Mouse (Mus musculus) hindbrain, embryonic 11.5 days (tissue): ENCODE data around the gene Cldn9. TPM values are rescaled to one million over a fixed set of nuclear protein-coding genes. Genes with fewer than 3 reads are reported as not detected.

ENCODE experiments used
- ATAC-seq: fragments of 200-750 bp; cut with Nextera tagmentation; 2 replicates; pipeline ENCODE4 v1.8.0; 2017; ENCODE audit warnings: mild to moderate bottlenecking, moderate TSS enrichment, moderate library complexity; ENCODE audit not compliant: low FRiP score
- DNase-seq: peaks from one replicate; pipeline ENCODE4 v3.0.0-alpha.2; 2015; ENCODE audit warnings: low spot score
- H3K27ac ChIP-seq: fragments of 300-500 bp; sonication (generic); 2 replicates; pipeline ENCODE4 v1.5.1; 2014; ENCODE audit warnings: mild to moderate bottlenecking, low read depth, low read length
- H3K27me3 ChIP-seq: fragments of 300-500 bp; sonication (generic); 2 replicates; pipeline ENCODE4 v1.6.1; 2014; ENCODE audit warnings: mild to moderate bottlenecking, low read length, moderate library complexity, mixed read lengths; ENCODE audit not compliant: control insufficient read depth, insufficient read depth
- H3K36me3 ChIP-seq: fragments of 300-500 bp; sonication (generic); 2 replicates; pipeline ENCODE4 v1.6.1; 2014; ENCODE audit warnings: mild to moderate bottlenecking, low read length, moderate library complexity, mixed read lengths; ENCODE audit not compliant: control insufficient read depth, insufficient read depth
- H3K4me1 ChIP-seq: fragments of 300-500 bp; sonication (generic); replicated peaks from 2 replicates; pipeline ENCODE4 v1.6.1; 2014; ENCODE audit warnings: low read length, mixed read lengths; ENCODE audit not compliant: control insufficient read depth, insufficient read depth
- H3K4me2 ChIP-seq: fragments of 300-500 bp; sonication (generic); replicated peaks from 2 replicates; pipeline ENCODE4 v1.6.1; 2014; ENCODE audit warnings: mild to moderate bottlenecking, low read depth, low read length
- H3K4me3 ChIP-seq: fragments of 300-500 bp; sonication (generic); 2 replicates; pipeline ENCODE4 v1.5.1; 2014; ENCODE audit warnings: low read depth, low read length
- H3K9ac ChIP-seq: fragments of 300-500 bp; sonication (generic); 2 replicates; pipeline ENCODE4 v1.6.1; 2014; ENCODE audit warnings: low read depth, low read length
- H3K9me3 ChIP-seq: fragments of 300-500 bp; sonication (generic); 2 replicates; pipeline ENCODE4 v1.6.1; 2016; ENCODE audit warnings: low read length; ENCODE audit not compliant: control insufficient read depth
- WGBS: fragments of 180-500 bp; shearing (Covaris S2); extraction: QIAGEN DNeasy Blood & Tissue Kit; methylation state at CpG from one replicate; pipeline ENCODE4 v1.1.7; 2014; 5-methylcytosine and 5-hydroxymethylcytosine counted together
- polyA plus RNA-seq: library from polyadenylated mRNA; unstranded; fragments of >200 nt; fragmentation: Nextera tagmentation; extraction: Ambion mirVana; gene quantifications from 2 replicates; pipeline ENCODE4 v1.2.1, GENCODE M21; 2014

Gene Cldn9
- polyA plus RNA-seq, 1 experiment from 2014 or later, result 4.1 TPM

- no peaks in the 10 kb centered on the region for H3K36me3 ChIP-seq
- peak overlapping the region; percentile 40; the same call in 1 of the 2 replicates for H3K9ac ChIP-seq
- WGBS, result under 1% methylated on average over 34 of the region's 37 CpGs
- peaks cover 11% of the 10 kb centered on the region for H3K4me1 ChIP-seq
- H3K4me2 ChIP-seq, result peak overlapping the region; percentile 92
- ATAC-seq, result no peak
- DNase-seq, result peak; percentile 57
- no peak overlapping the region for H3K27ac ChIP-seq
- H3K27me3 ChIP-seq, result peaks cover 57% of the 10 kb centered on the region
- H3K9me3 ChIP-seq, result no peaks in the 10 kb centered on the region
- H3K4me3 ChIP-seq, result peak overlapping the region; percentile 45
Observed at GRCm38 (mm10) chr17:23676473-23677031, 7.3 kb downstream of the Cldn9 start.

- peaks cover 49% of the 10 kb centered on the region for H3K27me3 ChIP-seq
- WGBS, result 12% methylated on average over 15 of the region's 15 CpGs
- peak overlapping the region; percentile 8; the same call in 1 of the 2 replicates for H3K4me2 ChIP-seq
- H3K27ac ChIP-seq, result no peak overlapping the region
- H3K4me1 ChIP-seq, result peaks cover 11% of the 10 kb centered on the region
- ATAC-seq (no peak), DNase-seq (no peak)
- H3K9ac ChIP-seq, result no peak overlapping the region
- H3K36me3 ChIP-seq, result no peaks in the 10 kb centered on the region
- peak overlapping the region; percentile 45 for H3K4me3 ChIP-seq
- no peaks in the 10 kb centered on the region for H3K9me3 ChIP-seq
Observed at GRCm38 (mm10) chr17:23675564-23676281, 8.1 kb downstream of the Cldn9 start.

- Histone ChIP-seq H3K9me3 (no peaks in the 10 kb centered on the region), H3K27me3 (peaks cover 43% of the 10 kb centered on the region), H3K36me3 (no peaks in the 10 kb centered on the region), H3K27ac (no peak overlapping the region), H3K4me2 (no peak overlapping the region), H3K9ac (no peak overlapping the region), H3K4me3 (no peak overlapping the region), H3K4me1 (peaks cover 11% of the 10 kb centered on the region)
- DNase-seq, result no peak
- no peak for ATAC-seq
- WGBS, result 44% methylated on average over 5 of the region's 5 CpGs
Observed at GRCm38 (mm10) chr17:23675127-23675526, 8.7 kb downstream of the Cldn9 start.

GRCm38 (mm10) chr17:23674271-23674952 lies 9.4 kb downstream of the Cldn9 start:
- 47% methylated on average over 9 of the region's 9 CpGs for WGBS
- H3K4me1 ChIP-seq, result peaks cover 11% of the 10 kb centered on the region
- DNase-seq (no peak), ATAC-seq (no peak; the same call in 1 of the 2 replicates)
- H3K4me3 ChIP-seq, result peak overlapping the region; percentile 64
- no peaks in the 10 kb centered on the region for H3K36me3 ChIP-seq
- H3K9me3 ChIP-seq, result no peaks in the 10 kb centered on the region
- peak overlapping the region; percentile 79 for H3K4me2 ChIP-seq
- H3K27ac ChIP-seq, result no peak overlapping the region
- H3K27me3 ChIP-seq, result peaks cover 36% of the 10 kb centered on the region
- peak overlapping the region; percentile 66 for H3K9ac ChIP-seq

- Histone ChIP-seq H3K36me3 (peaks cover 3% of the 10 kb centered on the region; the same call in 1 of the 2 replicates), H3K4me3 (peak within 1 kb of the TSS; percentile 64), H3K4me2 (peak within 1 kb of the TSS; percentile 79), H3K9ac (peak within 1 kb of the TSS; percentile 66), H3K4me1 (peaks cover 11% of the 10 kb centered on the region), H3K27me3 (peaks cover 27% of the 10 kb centered on the region), H3K27ac (0 out of 2 replicates have a peak within 1 kb of the TSS, but pooled peaks have one; percentile 58), H3K9me3 (no peaks in the 10 kb centered on the region)
- DNase-seq (peak; percentile 92), ATAC-seq (peak; percentile 92)
- WGBS, result under 1% methylated on average over 45 of the region's 45 CpGs
Observed at GRCm38 (mm10) chr17:23673424-23674073, 10.3 kb downstream of the Cldn9 start, which contains the start of the genes Hcfc1r1 and Thoc6. Gene Hcfc1r1, plus strand, starts transcription at chr17:23673596. Gene Thoc6, minus strand, starts transcription at chr17:23673882.

GRCm38 (mm10) chr17:23672761-23673160 lies 11.1 kb downstream of the Cldn9 start:
- Histone ChIP-seq H3K36me3 (peaks cover 3% of the 10 kb centered on the region; the same call in 1 of the 2 replicates), H3K4me3 (peak overlapping the region; percentile 64), H3K4me2 (peak overlapping the region; percentile 79), H3K4me1 (peaks cover 11% of the 10 kb centered on the region), H3K9ac (no peak overlapping the region), H3K9me3 (no peaks in the 10 kb centered on the region), H3K27me3 (peaks cover 20% of the 10 kb centered on the region), H3K27ac (no peak overlapping the region)
- 71% methylated on average over 3 of the region's 3 CpGs for WGBS
- ATAC-seq (no peak), DNase-seq (no peak)

GRCm38 (mm10) chr17:23671519-23671918 lies 12.3 kb downstream of the Cldn9 start:
- Histone ChIP-seq H3K27ac (no peak overlapping the region), H3K36me3 (peaks cover 3% of the 10 kb centered on the region; the same call in 1 of the 2 replicates), H3K9ac (no peak overlapping the region), H3K9me3 (no peaks in the 10 kb centered on the region), H3K4me3 (no peak overlapping the region), H3K4me1 (peaks cover 8% of the 10 kb centered on the region), H3K27me3 (peaks cover 13% of the 10 kb centered on the region), H3K4me2 (no peak overlapping the region)
- ATAC-seq, result no peak
- WGBS, result 93% methylated on average over 3 of the region's 3 CpGs
- no peak for DNase-seq

GRCm38 (mm10) chr17:23670516-23671074 lies 13.2 kb downstream of the Cldn9 start:
- H3K36me3 ChIP-seq, result peaks cover 3% of the 10 kb centered on the region; the same call in 1 of the 2 replicates
- no peak overlapping the region for H3K27ac ChIP-seq
- H3K4me2 ChIP-seq, result no peak overlapping the region
- ATAC-seq (no peak), DNase-seq (no peak)
- 92% methylated on average over 6 of the region's 7 CpGs for WGBS
- no peak overlapping the region for H3K9ac ChIP-seq
- no peak overlapping the region for H3K4me3 ChIP-seq
- H3K9me3 ChIP-seq, result no peaks in the 10 kb centered on the region
- peaks cover 5% of the 10 kb centered on the region for H3K27me3 ChIP-seq
- H3K4me1 ChIP-seq, result peaks cover 3% of the 10 kb centered on the region; the same call in 1 of the 2 replicates
